Mouse (Mus musculus) forebrain, embryonic 13.5 days (tissue): ENCODE data around the gene Gm20683. TPM values are rescaled to one million over a fixed set of nuclear protein-coding genes. Genes with fewer than 3 reads are reported as not detected.

Source experiments
- ATAC-seq: fragments of 200-750 bp; cut with Nextera tagmentation; 2 replicates; pipeline ENCODE4 v1.8.0; 2017
- H3K27ac ChIP-seq: fragments of 300-500 bp; sonication (generic); 2 replicates; pipeline ENCODE4 v1.5.1; 2015; ENCODE audit warnings: inconsistent platforms, mild to moderate bottlenecking, moderate library complexity
- H3K27me3 ChIP-seq: fragments of 300-500 bp; sonication (generic); 2 replicates; pipeline ENCODE4 v1.6.1; 2015; ENCODE audit warnings: mild to moderate bottlenecking, inconsistent platforms
- H3K36me3 ChIP-seq: fragments of 300-500 bp; sonication (generic); 2 replicates; pipeline ENCODE4 v1.6.1; 2015; ENCODE audit warnings: mild to moderate bottlenecking, inconsistent platforms; ENCODE audit not compliant: poor library complexity, severe bottlenecking
- H3K4me1 ChIP-seq: fragments of 300-500 bp; sonication (generic); 2 replicates; pipeline ENCODE4 v1.6.1; 2015; ENCODE audit warnings: inconsistent platforms
- H3K4me2 ChIP-seq: fragments of 300-500 bp; sonication (generic); 2 replicates; pipeline ENCODE4 v1.6.1; 2015; ENCODE audit warnings: inconsistent platforms, mild to moderate bottlenecking, moderate library complexity
- H3K4me3 ChIP-seq: fragments of 300-500 bp; sonication (generic); 2 replicates; pipeline ENCODE4 v1.5.1; 2015; ENCODE audit warnings: mild to moderate bottlenecking, inconsistent platforms
- H3K9ac ChIP-seq: fragments of 300-500 bp; sonication (generic); 2 replicates; pipeline ENCODE4 v1.6.1; 2015; ENCODE audit warnings: mild to moderate bottlenecking, inconsistent platforms
- H3K9me3 ChIP-seq: fragments of 300-500 bp; sonication (generic); replicated peaks from 2 replicates; pipeline ENCODE4 v1.6.1; 2016; ENCODE audit warnings: inconsistent platforms
- WGBS: fragments of 180-500 bp; shearing (Covaris S2); methylation state at CpG from one replicate; pipeline ENCODE4 v1.1.7; 2015; 5-methylcytosine and 5-hydroxymethylcytosine counted together
- polyA plus RNA-seq: library from polyadenylated mRNA; unstranded; fragments of >200 nt; fragmentation: Nextera tagmentation; extraction: Ambion mirVana; gene quantifications from 2 replicates; pipeline ENCODE4 v1.2.1, GENCODE M21; 2015

Gm20683 gene
- polyA plus RNA-seq, 1 experiment from 2014 or later, result 5.9 TPM

GRCm38 (mm10) chr17:25796211-25796771 is 45.3 kb downstream of the Gm20683 start:
- H3K27ac ChIP-seq, result peak overlapping the region; percentile 68
- peaks cover 61% of the 10 kb centered on the region for H3K4me1 ChIP-seq
- ATAC-seq, result no peak
- no peaks in the 10 kb centered on the region for H3K27me3 ChIP-seq
- H3K4me2 ChIP-seq, result peak overlapping the region; percentile 94
- WGBS, result 1% methylated on average over 37 of the region's 37 CpGs
- peak overlapping the region; percentile 75 for H3K9ac ChIP-seq
- H3K9me3 ChIP-seq, result no peaks in the 10 kb centered on the region
- H3K4me3 ChIP-seq, result peak overlapping the region; percentile 74
- H3K36me3 ChIP-seq, result no peaks in the 10 kb centered on the region

GRCm38 (mm10) chr17:25795609-25796092 is 45.9 kb downstream of the Gm20683 start, which contains the start of gene AC134908.4:
Gene AC134908.4, minus strand, starts transcription at chr17:25795659.
- no peak for ATAC-seq
- H3K4me1 ChIP-seq, result peaks cover 67% of the 10 kb centered on the region
- 5% methylated on average over 6 of the region's 6 CpGs for WGBS
- no peaks in the 10 kb centered on the region for H3K9me3 ChIP-seq
- H3K27ac ChIP-seq, result peak within 1 kb of the TSS; percentile 94
- H3K36me3 ChIP-seq, result 0 out of 2 replicates have a peak, but pooled peaks cover under 1% of the 10 kb centered on the region
- peak within 1 kb of the TSS; percentile 94 for H3K4me2 ChIP-seq
- H3K9ac ChIP-seq, result peak within 1 kb of the TSS; percentile 75
- H3K27me3 ChIP-seq, result no peaks in the 10 kb centered on the region
- peak within 1 kb of the TSS; percentile 74 for H3K4me3 ChIP-seq

- peak overlapping the region; percentile 74 for H3K4me3 ChIP-seq
Measured at GRCm38 (mm10) chr17:25794998-25795397, 46.6 kb downstream of the Gm20683 start.

GRCm38 (mm10) chr17:25794197-25794596 is 47.4 kb downstream of the Gm20683 start:
- Histone ChIP-seq H3K9ac (peak overlapping the region; percentile 75), H3K27ac (peak overlapping the region; percentile 94), H3K4me2 (peak overlapping the region; percentile 94), H3K4me1 (peaks cover 70% of the 10 kb centered on the region), H3K9me3 (no peaks in the 10 kb centered on the region), H3K36me3 (peaks cover 12% of the 10 kb centered on the region), H3K27me3 (no peaks in the 10 kb centered on the region), H3K4me3 (peak overlapping the region; percentile 74; the same call in 1 of the 2 replicates)
- ATAC-seq, result no peak
- 7% methylated on average over 13 of the region's 13 CpGs for WGBS

More at GRCm38 (mm10) chr17:25794998-25795397, 46.6 kb downstream of the Gm20683 start:
- Histone ChIP-seq H3K36me3 (0 out of 2 replicates have a peak, but pooled peaks cover 5% of the 10 kb centered on the region), H3K27ac (peak overlapping the region; percentile 94), H3K27me3 (no peaks in the 10 kb centered on the region), H3K4me2 (peak overlapping the region; percentile 94), H3K9ac (peak overlapping the region; percentile 75), H3K4me1 (peaks cover 70% of the 10 kb centered on the region), H3K9me3 (no peaks in the 10 kb centered on the region)
- WGBS, result 50% methylated on average over 17 of the region's 17 CpGs
- ATAC-seq, result no peak

GRCm38 (mm10) chr17:25792615-25793014 is 48.9 kb downstream of the Gm20683 start, which contains the start of gene Fam173a:
Gene Fam173a, minus strand, starts transcription at chr17:25792901.
- H3K4me2 ChIP-seq, result peak within 1 kb of the TSS; percentile 94
- H3K9me3 ChIP-seq, result no peaks in the 10 kb centered on the region
- H3K4me3 ChIP-seq, result peak within 1 kb of the TSS; percentile 74
- peak; percentile 50 for ATAC-seq
- H3K27ac ChIP-seq, result peak within 1 kb of the TSS; percentile 94
- 1% methylated on average over 13 of the region's 14 CpGs for WGBS
- H3K9ac ChIP-seq, result peak within 1 kb of the TSS; percentile 77
- no peaks in the 10 kb centered on the region for H3K27me3 ChIP-seq
- peaks cover 25% of the 10 kb centered on the region for H3K36me3 ChIP-seq
- H3K4me1 ChIP-seq, result peaks cover 69% of the 10 kb centered on the region

- Histone ChIP-seq H3K27me3 (no peaks in the 10 kb centered on the region), H3K4me1 (peaks cover 63% of the 10 kb centered on the region), H3K4me3 (peak overlapping the region; percentile 64), H3K36me3 (peaks cover 27% of the 10 kb centered on the region), H3K9ac (peak overlapping the region; percentile 77), H3K9me3 (no peaks in the 10 kb centered on the region), H3K27ac (peak overlapping the region; percentile 94), H3K4me2 (peak overlapping the region; percentile 94)
- ATAC-seq, result peak; percentile 74
- WGBS, result under 1% methylated on average over 45 of the region's 45 CpGs
Measured at GRCm38 (mm10) chr17:25791843-25792527, 49.6 kb downstream of the Gm20683 start.

GRCm38 (mm10) chr17:25791320-25791842 is 50.2 kb downstream of the Gm20683 start:
- peak overlapping the region; percentile 77 for H3K9ac ChIP-seq
- no peak; the same call in 1 of the 2 replicates for ATAC-seq
- 26% methylated on average over 19 of the region's 19 CpGs for WGBS
- peak overlapping the region; percentile 94 for H3K27ac ChIP-seq
- H3K9me3 ChIP-seq, result no peaks in the 10 kb centered on the region
- H3K36me3 ChIP-seq, result peaks cover 27% of the 10 kb centered on the region
- H3K4me3 ChIP-seq, result peak overlapping the region; percentile 64
- H3K27me3 ChIP-seq, result no peaks in the 10 kb centered on the region
- H3K4me1 ChIP-seq, result peaks cover 58% of the 10 kb centered on the region
- H3K4me2 ChIP-seq, result peak overlapping the region; percentile 94

GRCm38 (mm10) chr17:25786781-25787504 is 54.6 kb downstream of the Gm20683 start:
- Histone ChIP-seq H3K36me3 (peaks cover 50% of the 10 kb centered on the region), H3K27me3 (no peaks in the 10 kb centered on the region), H3K4me2 (no peak overlapping the region), H3K4me3 (no peak overlapping the region), H3K27ac (no peak overlapping the region), H3K4me1 (peaks cover 41% of the 10 kb centered on the region), H3K9ac (no peak overlapping the region), H3K9me3 (no peaks in the 10 kb centered on the region)
- no peak for ATAC-seq
- WGBS, result 91% methylated on average over 9 of the region's 9 CpGs

GRCm38 (mm10) chr17:25786280-25786679 is 55.3 kb downstream of the Gm20683 start, which contains the start of gene Ccdc78:
Gene Ccdc78, plus strand, starts transcription at chr17:25786580.
- Histone ChIP-seq H3K4me1 (peaks cover 34% of the 10 kb centered on the region), H3K4me2 (peak within 1 kb of the TSS; percentile 80), H3K36me3 (peaks cover 56% of the 10 kb centered on the region), H3K4me3 (peak within 1 kb of the TSS; percentile 77), H3K27me3 (no peaks in the 10 kb centered on the region), H3K9ac (peak within 1 kb of the TSS; percentile 86), H3K9me3 (no peaks in the 10 kb centered on the region), H3K27ac (peak within 1 kb of the TSS; percentile 89)
- no peak for ATAC-seq
- WGBS, result 91% methylated on average over 3 of the region's 3 CpGs

- peak; percentile 87 for ATAC-seq
- H3K27ac ChIP-seq, result peak within 1 kb of the TSS; percentile 89
- no peaks in the 10 kb centered on the region for H3K27me3 ChIP-seq
- peaks cover 62% of the 10 kb centered on the region for H3K36me3 ChIP-seq
- WGBS, result under 1% methylated on average over 23 of the region's 23 CpGs
- peak within 1 kb of the TSS; percentile 80 for H3K4me2 ChIP-seq
- peaks cover 25% of the 10 kb centered on the region for H3K4me1 ChIP-seq
- peak within 1 kb of the TSS; percentile 86 for H3K9ac ChIP-seq
- no peaks in the 10 kb centered on the region for H3K9me3 ChIP-seq
- H3K4me3 ChIP-seq, result peak within 1 kb of the TSS; percentile 77
Measured at GRCm38 (mm10) chr17:25785281-25785745, 56.2 kb downstream of the Gm20683 start, which contains the start of gene Haghl. Gene Haghl, minus strand, starts transcription at chr17:25785673.
